ENCODE assay signal across 14 mouse cellular contexts in the genomic region with DNA sequence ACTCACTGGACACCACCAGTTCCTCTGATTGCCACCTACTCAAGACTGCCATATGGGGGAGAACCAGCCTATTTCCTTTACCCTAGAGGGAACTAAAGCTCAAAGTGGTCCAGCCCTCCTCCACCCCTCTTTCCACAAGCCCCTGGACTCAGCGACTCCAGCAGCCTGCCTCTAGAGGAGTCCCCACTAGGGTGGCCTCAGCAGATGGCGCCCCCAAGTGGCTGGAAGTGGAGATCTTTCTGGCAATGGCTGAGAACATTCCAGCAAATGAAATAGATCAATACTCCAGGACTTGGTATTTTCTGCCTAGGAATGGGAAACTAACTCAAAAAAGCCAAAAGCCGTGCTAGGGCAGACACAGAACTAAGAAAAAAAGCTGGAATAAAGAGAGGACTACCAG. TPM values are rescaled to one million over a fixed set of nuclear protein-coding genes. Genes with fewer than 3 reads are reported as not detected.
DNase-seq lines count a peak whose midpoint lies in the region; ATAC-seq and TF ChIP-seq lines count a peak whose summit lies in the region.
"Had no signal": no experiment of that assay in that cellular context is flagged by ENCODE, and none has a peak within 500 bp of the region (broad histone marks: within the 10 kb centered on the region; RNA-seq: fewer than 3 reads in every experiment).

No protein-coding gene starts in this region.

- H3K9ac ChIP-seq in kidney, embryonic 15.5 days: no peak overlapping the region
- H3K9ac ChIP-seq: liver, embryonic 13.5 days had no signal

- DNase-seq in left cerebral cortex, adult 2 months (ENCODE audit: extremely low spot score in 1 of 2, low spot score in 2 of 2): no peak
- DNase-seq in left cerebral cortex, adult 8-10 months (ENCODE audit: low spot score in 2 of 2): no peak
- DNase-seq in thymus, postnatal 14 days: peak; percentile 43
- no peak for DNase-seq in thymus, postnatal 0 days (ENCODE audit: low spot score)
- no peak for DNase-seq in brain, embryonic 14.5 days (ENCODE audit: low read depth)
- peak; percentile 75 for DNase-seq in thymus, postnatal 4 days
- no peak for DNase-seq in ovary, postnatal 36 days (ENCODE audit: low spot score)
- DNase-seq: adrenal gland, postnatal 25 days; cerebellum, adult 2 months; gastrocnemius, postnatal 36 days; kidney, adult 18-20 months; liver, embryonic 13.5 days; midbrain, embryonic 14.5 days had no signal

- no peak overlapping the region for H3K4me3 ChIP-seq in left cerebral cortex, adult 2 months
- H3K4me3 ChIP-seq in kidney, embryonic 15.5 days (replicated peaks): no peak overlapping the region
- H3K4me3 ChIP-seq: liver, embryonic 13.5 days had no signal

- no peak for TF ChIP-seq POLR2A in brain, embryonic 14.5 days (IDR thresholded peaks at IDR 0.05; ENCODE audit: borderline replicate concordance, extremely low read depth, insufficient read depth, insufficient read length, poor library complexity, severe bottlenecking)

- no peak for ATAC-seq in kidney, embryonic 15.5 days (replicated peaks; ENCODE audit: low FRiP score)

- H3K4me2 ChIP-seq in kidney, embryonic 15.5 days: no peak overlapping the region
- H3K4me2 ChIP-seq: liver, embryonic 13.5 days had no signal

- no peaks in the 10 kb centered on the region for H3K27me3 ChIP-seq in kidney, embryonic 15.5 days
- H3K27me3 ChIP-seq: liver, embryonic 13.5 days had no signal

- no peak overlapping the region for H3K27ac ChIP-seq in left cerebral cortex, adult 2 months
- H3K27ac ChIP-seq in kidney, embryonic 15.5 days: no peak overlapping the region
- H3K27ac ChIP-seq: liver, embryonic 13.5 days had no signal

- TF ChIP-seq CTCF in left cerebral cortex, adult 2 months (IDR thresholded peaks at IDR 0.05): peak; percentile 36
- 0 out of 2 replicates have a peak, but pooled peaks have one; percentile 15 for TF ChIP-seq CTCF in brain, embryonic 14.5 days (IDR thresholded peaks at IDR 0.05; ENCODE audit: borderline replicate concordance, extremely low read depth, insufficient read depth, insufficient read length)

- WGBS in kidney, embryonic 15.5 days: 77% methylated on average over 3 of the region's 3 CpGs

- intact Hi-C loops in left cerebral cortex, adult 2 months (cut with DNase I): no loop called here

- H3K4me1 ChIP-seq in kidney, embryonic 15.5 days: no peaks in the 10 kb centered on the region
- H3K4me1 ChIP-seq: liver, embryonic 13.5 days had no signal

- H3K36me3 ChIP-seq in kidney, embryonic 15.5 days: 0 out of 2 replicates have a peak, but pooled peaks cover 13% of the 10 kb centered on the region
- H3K36me3 ChIP-seq: liver, embryonic 13.5 days had no signal

- no peaks in the 10 kb centered on the region for H3K9me3 ChIP-seq in kidney, embryonic 15.5 days (replicated peaks)
- H3K9me3 ChIP-seq: liver, embryonic 13.5 days had no signal

RNA-seq across cellular contexts. Expression of gene Panx1, which starts 17.6 kb away (rescaled TPM):
- total RNA-seq in left cerebral cortex, adult 2 months (2021): 10 to 100 TPM; 33.6 to 36.1 TPM
- total RNA-seq in left cerebral cortex, adult 8-10 months (2022): 10 to 100 TPM; 26.5 to 30.1 (median 28.0) TPM
- polyA plus RNA-seq in thymus, postnatal 0 days (2015; fragmentation: Nextera tagmentation; extraction: Ambion mirVana): 76.0 and 78.1 TPM in 2 replicates
- 177 and 179 TPM in 2 replicates for polyA plus RNA-seq in brain, embryonic 14.5 days (2012; rRNA removed)
- 45.7 and 48.0 TPM in 2 replicates for polyA plus RNA-seq in kidney, embryonic 15.5 days (2015; fragmentation: Nextera tagmentation; extraction: Ambion mirVana)

Comparison
In these comparisons a context has a peak if more than half of its experiments do, and no peak if none do; other contexts are left out.
1. DNase-seq: peak in thymus, postnatal 14 days (single experiment) and thymus, postnatal 4 days (single experiment); none in left cerebral cortex, adult 2 months (0 of 2), left cerebral cortex, adult 8-10 months (0 of 2), thymus, postnatal 0 days (single experiment), brain, embryonic 14.5 days (single experiment) and ovary, postnatal 36 days (single experiment).